Mouse (Mus musculus): ENCODE measurements at regions not wholly inside any gene's neighbourhood (a gene's known extent, or its start where the extent isn't known, plus 50 kb on each side); places are given as distances from the start of the nearest gene placed in this dataset.
A peak's percentile ranks its signal among the peaks of the same experiment; 100 is the strongest.

DNA sequence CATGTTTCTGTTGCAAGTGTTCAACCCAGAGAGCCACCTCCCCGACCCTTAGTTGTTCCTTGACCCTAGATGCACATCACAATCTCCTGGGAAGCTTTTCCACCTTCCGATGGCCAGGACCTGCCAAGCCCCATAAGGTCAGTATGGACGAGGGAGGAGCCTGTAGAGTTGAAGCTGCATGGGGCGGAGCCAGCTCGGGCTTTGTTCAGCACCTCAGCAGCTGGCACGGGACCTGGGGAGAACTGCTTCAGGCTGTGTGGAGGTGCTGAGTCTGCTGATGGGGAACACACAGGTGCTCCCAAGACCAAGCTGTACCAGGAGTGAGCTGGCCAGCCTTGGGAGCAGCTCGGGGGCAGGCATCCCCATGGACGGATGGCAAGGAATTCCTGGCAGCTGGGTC is 267.6 kb downstream of the Sox9 start:
- H3K9ac ChIP-seq (replicated peaks): no peak overlapping the region
- WGBS: 51% methylated on average over 8 of the region's 8 CpGs
- no peak for ATAC-seq (replicated peaks)
- H3K27ac ChIP-seq (replicated peaks): no peak overlapping the region
- no peaks in the 10 kb centered on the region for H3K36me3 ChIP-seq
- H3K4me3 ChIP-seq: no peak overlapping the region
- H3K4me2 ChIP-seq (replicated peaks): no peak overlapping the region
- peaks cover 37% of the 10 kb centered on the region for H3K4me1 ChIP-seq
- no peaks in the 10 kb centered on the region for H3K9me3 ChIP-seq
- H3K27me3 ChIP-seq: no peaks in the 10 kb centered on the region

- Histone ChIP-seq H3K27me3 (no peaks in the 10 kb centered on the region), H3K27ac (replicated peaks) (no peak overlapping the region), H3K9ac (replicated peaks) (no peak overlapping the region), H3K4me1 (peaks cover 32% of the 10 kb centered on the region), H3K4me3 (no peak overlapping the region), H3K4me2 (replicated peaks) (no peak overlapping the region), H3K9me3 (no peaks in the 10 kb centered on the region), H3K36me3 (no peaks in the 10 kb centered on the region)
- ATAC-seq (replicated peaks): no peak
- WGBS: 96% methylated on average over 11 of the region's 11 CpGs
Observed at GRCm38 (mm10) chr11:113052536-113052935, 270.5 kb downstream of the Sox9 start.

- no peak overlapping the region for H3K4me3 ChIP-seq
- WGBS: 59% methylated on average over 12 of the region's 12 CpGs
- H3K27ac ChIP-seq (replicated peaks): peak overlapping the region; percentile 69
- H3K36me3 ChIP-seq: no peaks in the 10 kb centered on the region
- no peak overlapping the region for H3K4me2 ChIP-seq (replicated peaks)
- H3K9ac ChIP-seq (replicated peaks): no peak overlapping the region
- peaks cover 22% of the 10 kb centered on the region for H3K4me1 ChIP-seq
- no peaks in the 10 kb centered on the region for H3K9me3 ChIP-seq
- H3K27me3 ChIP-seq: no peaks in the 10 kb centered on the region
- peak; percentile 43; the same call in 1 of the 2 replicates for ATAC-seq (replicated peaks)
Observed at GRCm38 (mm10) chr11:113056042-113056632, 274.1 kb downstream of the Sox9 start.

GRCm38 (mm10) chr11:113056824-113057223 is 274.8 kb downstream of the Sox9 start:
- no peaks in the 10 kb centered on the region for H3K36me3 ChIP-seq
- peak overlapping the region; percentile 69 for H3K27ac ChIP-seq (replicated peaks)
- ATAC-seq (replicated peaks): peak; percentile 85
- H3K9ac ChIP-seq (replicated peaks): no peak overlapping the region
- H3K4me1 ChIP-seq: peaks cover 22% of the 10 kb centered on the region
- no peaks in the 10 kb centered on the region for H3K9me3 ChIP-seq
- no peak overlapping the region for H3K4me3 ChIP-seq
- no peak overlapping the region for H3K4me2 ChIP-seq (replicated peaks)
- 0% methylated on average over 5 of the region's 5 CpGs for WGBS
- H3K27me3 ChIP-seq: no peaks in the 10 kb centered on the region

GRCm38 (mm10) chr11:113070365-113070764 is 288.3 kb downstream of the Sox9 start:
- Histone ChIP-seq H3K4me1 (peaks cover 16% of the 10 kb centered on the region), H3K4me3 (no peak overlapping the region), H3K36me3 (no peaks in the 10 kb centered on the region), H3K27ac (replicated peaks) (no peak overlapping the region), H3K27me3 (no peaks in the 10 kb centered on the region), H3K9ac (replicated peaks) (no peak overlapping the region), H3K4me2 (replicated peaks) (no peak overlapping the region), H3K9me3 (no peaks in the 10 kb centered on the region)
- 90% methylated on average over 4 of the region's 4 CpGs for WGBS
- no peak for ATAC-seq (replicated peaks)

DNA sequence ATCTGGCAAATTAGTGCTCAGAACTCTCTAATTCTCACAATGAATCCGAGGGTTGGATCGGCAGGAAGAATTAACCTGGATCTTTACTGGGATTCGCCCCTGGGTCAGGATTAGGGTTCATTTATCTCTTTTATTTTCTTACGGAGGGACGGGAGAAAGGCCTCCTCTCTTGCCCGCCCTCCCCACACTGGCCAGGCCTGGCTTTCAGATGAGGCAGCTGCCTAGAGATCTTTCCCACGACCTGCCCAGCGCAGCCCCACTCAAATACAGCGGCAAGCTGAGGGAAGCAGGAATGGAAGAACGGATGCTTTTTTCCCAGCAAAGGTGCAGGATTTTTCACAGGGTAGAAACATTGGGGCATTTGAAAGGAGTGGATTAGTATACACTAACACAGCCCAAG is 289.9 kb downstream of the Sox9 start:
- no peaks in the 10 kb centered on the region for H3K36me3 ChIP-seq
- H3K27me3 ChIP-seq: no peaks in the 10 kb centered on the region
- no peak overlapping the region for H3K4me3 ChIP-seq
- no peak overlapping the region for H3K4me2 ChIP-seq (replicated peaks)
- peaks cover 11% of the 10 kb centered on the region for H3K4me1 ChIP-seq
- H3K9me3 ChIP-seq: no peaks in the 10 kb centered on the region
- no peak for ATAC-seq (replicated peaks)
- 16% methylated on average over 10 of the region's 10 CpGs for WGBS
- H3K27ac ChIP-seq (replicated peaks): no peak overlapping the region
- no peak overlapping the region for H3K9ac ChIP-seq (replicated peaks)

GRCm38 (mm10) chr11:113074328-113074727 is 292.3 kb downstream of the Sox9 start:
- ATAC-seq (replicated peaks): no peak
- Histone ChIP-seq H3K27me3 (no peaks in the 10 kb centered on the region), H3K9me3 (no peaks in the 10 kb centered on the region), H3K4me3 (no peak overlapping the region), H3K9ac (replicated peaks) (no peak overlapping the region), H3K36me3 (no peaks in the 10 kb centered on the region), H3K4me2 (replicated peaks) (no peak overlapping the region), H3K27ac (replicated peaks) (no peak overlapping the region), H3K4me1 (peaks cover 11% of the 10 kb centered on the region)
- 93% methylated on average over 9 of the region's 9 CpGs for WGBS

GRCm38 (mm10) chr11:113076371-113076770 is 294.3 kb downstream of the Sox9 start:
- Histone ChIP-seq H3K36me3 (no peaks in the 10 kb centered on the region), H3K27ac (replicated peaks) (no peak overlapping the region), H3K4me2 (replicated peaks) (no peak overlapping the region), H3K4me1 (peaks cover 10% of the 10 kb centered on the region), H3K4me3 (no peak overlapping the region), H3K27me3 (no peaks in the 10 kb centered on the region), H3K9ac (replicated peaks) (no peak overlapping the region), H3K9me3 (no peaks in the 10 kb centered on the region)
- WGBS: 96% methylated on average over 4 of the region's 4 CpGs
- ATAC-seq (replicated peaks): no peak

DNA sequence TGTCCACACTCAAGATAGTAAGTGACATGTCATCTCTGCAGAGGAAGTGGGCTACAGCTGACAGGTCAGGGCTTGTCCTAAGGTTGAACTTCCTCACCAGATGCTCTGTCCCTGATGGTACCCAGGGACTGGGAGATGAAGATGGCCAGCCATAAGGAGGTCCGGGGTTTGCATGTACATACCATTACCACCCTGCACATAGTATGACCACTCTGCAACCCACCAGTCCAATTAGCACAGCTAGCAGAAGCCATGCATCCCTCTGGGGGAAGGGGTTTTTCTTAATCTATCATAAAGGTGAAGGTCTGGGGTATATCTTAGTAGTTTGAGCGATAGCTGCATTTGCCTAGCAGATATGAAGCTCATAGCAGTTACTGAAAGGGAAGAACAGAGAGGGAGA is 298.3 kb downstream of the Sox9 start:
- Histone ChIP-seq H3K36me3 (no peaks in the 10 kb centered on the region), H3K9me3 (no peaks in the 10 kb centered on the region), H3K27ac (replicated peaks) (no peak overlapping the region), H3K9ac (replicated peaks) (no peak overlapping the region), H3K4me3 (no peak overlapping the region), H3K4me2 (replicated peaks) (no peak overlapping the region), H3K27me3 (no peaks in the 10 kb centered on the region), H3K4me1 (peaks cover 10% of the 10 kb centered on the region)
- ATAC-seq (replicated peaks): no peak
- WGBS: 95% methylated on average over 2 of the region's 2 CpGs

DNA sequence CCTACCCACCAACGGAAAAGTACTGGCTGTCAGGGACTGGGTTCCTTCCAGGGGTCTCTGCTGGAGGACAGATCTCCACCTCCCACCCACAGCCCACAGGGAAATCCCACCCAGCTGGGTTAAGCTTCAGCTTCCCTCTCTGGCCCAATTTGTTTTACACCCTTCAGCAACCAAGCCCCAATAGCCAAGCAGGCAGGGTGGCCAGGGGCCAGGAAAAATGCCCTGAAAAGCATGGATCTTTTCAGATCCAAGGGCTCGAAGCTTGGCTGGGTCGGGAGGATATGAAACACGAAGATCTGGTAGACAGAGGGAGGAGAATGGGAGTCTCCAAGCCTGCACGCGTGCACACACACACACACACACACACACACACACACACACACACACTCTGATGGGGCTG is 302.4 kb downstream of the Sox9 start:
- Histone ChIP-seq H3K36me3 (no peaks in the 10 kb centered on the region), H3K4me2 (replicated peaks) (no peak overlapping the region), H3K9ac (replicated peaks) (no peak overlapping the region), H3K9me3 (no peaks in the 10 kb centered on the region), H3K4me3 (no peak overlapping the region), H3K27me3 (no peaks in the 10 kb centered on the region), H3K4me1 (peaks cover 14% of the 10 kb centered on the region), H3K27ac (replicated peaks) (no peak overlapping the region)
- no peak; the same call in 1 of the 2 replicates for ATAC-seq (replicated peaks)
- WGBS: 73% methylated on average over 6 of the region's 6 CpGs

GRCm38 (mm10) chr11:113085556-113085955 is 303.5 kb downstream of the Sox9 start:
- ATAC-seq (replicated peaks): no peak
- Histone ChIP-seq H3K4me3 (no peak overlapping the region), H3K27me3 (no peaks in the 10 kb centered on the region), H3K27ac (replicated peaks) (no peak overlapping the region), H3K36me3 (no peaks in the 10 kb centered on the region), H3K4me2 (replicated peaks) (no peak overlapping the region), H3K9me3 (no peaks in the 10 kb centered on the region), H3K9ac (replicated peaks) (no peak overlapping the region), H3K4me1 (peaks cover 14% of the 10 kb centered on the region)
- WGBS: 89% methylated on average over 9 of the region's 9 CpGs

DNA sequence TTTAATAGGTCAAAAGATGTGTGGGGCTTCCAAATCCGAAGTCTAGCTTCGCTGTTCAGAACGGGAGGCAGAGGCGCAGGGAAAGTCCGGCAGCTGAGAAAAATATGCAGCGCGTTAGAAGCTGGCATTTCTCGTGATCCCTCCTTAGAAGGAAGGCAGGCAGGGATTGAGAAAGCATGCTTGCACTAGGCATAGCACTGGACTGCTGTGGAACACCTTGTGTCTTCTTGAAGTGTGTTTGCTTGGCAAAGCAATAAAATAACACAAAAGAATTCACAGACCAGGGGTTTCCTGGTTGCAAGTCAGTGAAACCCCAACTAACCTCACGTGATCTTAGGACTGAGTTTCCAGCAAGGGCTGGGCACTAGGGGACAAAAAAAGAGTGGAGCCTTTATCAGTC is 305.1 kb downstream of the Sox9 start:
- ATAC-seq (replicated peaks): no peak
- H3K9me3 ChIP-seq: no peaks in the 10 kb centered on the region
- no peak overlapping the region for H3K9ac ChIP-seq (replicated peaks)
- H3K4me3 ChIP-seq: no peak overlapping the region
- WGBS: 65% methylated on average over 9 of the region's 9 CpGs
- no peaks in the 10 kb centered on the region for H3K36me3 ChIP-seq
- H3K27ac ChIP-seq (replicated peaks): no peak overlapping the region
- peaks cover 14% of the 10 kb centered on the region for H3K4me1 ChIP-seq
- no peak overlapping the region for H3K4me2 ChIP-seq (replicated peaks)
- no peaks in the 10 kb centered on the region for H3K27me3 ChIP-seq

DNA sequence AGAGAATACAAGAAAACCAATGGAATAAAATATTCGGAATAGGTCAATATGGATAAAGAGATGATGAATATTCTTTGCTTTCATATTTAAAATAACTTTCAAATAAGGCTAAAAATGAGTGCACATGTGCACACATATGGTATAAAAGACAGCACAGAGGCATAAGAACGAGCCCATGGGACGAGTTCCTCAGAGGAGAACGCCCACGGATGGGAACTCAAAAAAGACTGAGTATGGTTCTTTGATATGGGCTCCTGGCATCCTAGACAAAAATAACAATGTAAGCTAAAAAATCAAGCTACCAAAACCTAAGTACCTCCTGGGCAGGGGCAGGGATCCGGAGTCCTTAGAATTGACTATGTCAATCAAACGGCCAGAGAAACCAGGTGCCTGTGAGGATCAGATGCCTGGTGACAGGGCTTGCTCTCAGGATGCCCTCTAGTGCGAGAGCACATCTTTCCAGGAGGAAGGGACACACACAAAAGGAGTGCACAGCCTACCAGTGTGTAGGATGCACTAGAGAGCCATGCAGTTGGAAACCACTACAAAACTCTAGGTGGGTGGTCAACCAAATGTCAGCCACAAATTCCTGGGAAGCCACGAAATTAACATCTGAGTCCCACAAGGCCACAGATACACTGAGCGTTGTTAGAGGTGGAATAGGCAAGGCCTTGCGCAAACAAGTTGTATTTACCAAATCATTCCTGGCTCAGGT is 307.8 kb downstream of the Sox9 start:
- ATAC-seq (replicated peaks): no peak
- Histone ChIP-seq H3K4me1 (peaks cover 9% of the 10 kb centered on the region; the same call in 1 of the 2 replicates), H3K4me2 (replicated peaks) (no peak overlapping the region), H3K27me3 (no peaks in the 10 kb centered on the region), H3K36me3 (no peaks in the 10 kb centered on the region), H3K27ac (replicated peaks) (no peak overlapping the region), H3K4me3 (no peak overlapping the region), H3K9me3 (no peaks in the 10 kb centered on the region), H3K9ac (replicated peaks) (no peak overlapping the region)
- WGBS: 90% methylated on average over 11 of the region's 11 CpGs

All from forebrain, embryonic 15.5 days (tissue).